Mouse (Mus musculus): ENCODE results near the gene Vmn1r83.

The Vmn1r83 gene

DNA sequence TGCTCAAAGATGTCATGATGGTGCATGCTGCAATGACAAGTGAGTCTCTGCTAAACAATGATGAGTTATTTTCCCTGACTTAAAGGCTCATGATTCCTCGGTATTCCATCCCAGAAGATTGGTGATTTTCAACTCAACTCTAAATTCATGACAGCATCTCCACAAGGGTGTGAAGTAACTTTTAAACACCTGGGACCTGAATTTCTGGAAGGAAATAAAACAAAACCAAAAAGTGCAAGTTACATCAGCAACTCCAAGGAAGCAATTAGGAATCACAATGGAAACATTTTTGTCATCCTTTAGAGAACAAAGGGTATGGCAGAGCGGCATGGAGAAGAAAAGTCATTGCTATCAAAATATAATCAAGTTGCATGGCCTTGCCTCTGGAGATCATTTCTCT is at the start of gene Vmn1r83:
Gene Vmn1r83 (minus strand): TSS at position 101 of the 400 bp plus-strand sequence.
- no peak for DNase-seq (ENCODE audit: low spot score)

DNA sequence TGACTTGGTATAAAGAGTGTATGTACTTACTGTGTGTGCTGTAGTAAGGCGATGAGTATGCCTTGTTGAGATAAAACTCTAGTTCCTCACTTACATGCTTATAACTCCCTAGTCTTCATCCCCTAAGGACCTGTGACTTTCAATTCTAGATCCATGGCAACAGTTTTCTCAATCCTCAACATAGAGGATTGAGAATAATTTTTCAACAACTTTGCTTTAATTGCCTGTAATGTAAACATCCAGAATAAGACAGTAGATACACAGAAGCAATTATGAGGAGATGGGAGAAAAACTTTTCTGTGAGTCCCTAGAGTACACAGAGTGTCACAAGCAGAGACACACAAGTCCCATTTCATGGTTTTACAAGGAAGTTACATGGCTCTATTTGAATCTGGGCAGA is 39.9 kb upstream of the Vmn1r83 start, which contains the start of gene Vmn1r84:
Gene Vmn1r84 (minus strand): TSS at position 101 of the 400 bp plus-strand sequence.
- DNase-seq (ENCODE audit: low spot score): no peak

DNA sequence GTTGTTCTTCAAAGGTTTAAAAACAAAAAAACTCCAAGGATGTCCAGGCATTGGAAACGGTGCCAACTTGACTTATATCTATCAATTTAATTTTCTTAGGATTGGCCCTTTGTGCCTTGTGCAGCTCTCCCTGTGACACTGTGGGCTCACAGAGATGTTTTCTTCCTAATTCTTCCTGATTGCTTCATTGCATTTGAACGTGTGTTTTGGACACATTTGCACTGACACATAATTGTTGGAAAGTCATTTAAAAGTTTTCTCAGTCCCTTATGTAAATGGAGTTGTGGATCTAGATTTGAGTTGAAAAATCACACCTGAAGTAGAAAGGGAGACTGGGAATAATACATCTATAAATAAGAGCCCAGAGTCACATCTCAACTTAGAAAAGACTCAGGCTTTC is 29.2 kb downstream of the Vmn1r83 start, which contains the start of gene Vmn1r82:
Gene Vmn1r82 (plus strand): TSS at position 301 of the 400 bp plus-strand sequence.
- no peak for DNase-seq (ENCODE audit: low spot score)

All from ovary, postnatal 10 days (tissue).